Mouse (Mus musculus): ENCODE measurements at regions not wholly inside any gene's neighbourhood (a gene's known extent, or its start where the extent isn't known, plus 50 kb on each side); places are given as distances from the start of the nearest gene placed in this dataset.

DNA sequence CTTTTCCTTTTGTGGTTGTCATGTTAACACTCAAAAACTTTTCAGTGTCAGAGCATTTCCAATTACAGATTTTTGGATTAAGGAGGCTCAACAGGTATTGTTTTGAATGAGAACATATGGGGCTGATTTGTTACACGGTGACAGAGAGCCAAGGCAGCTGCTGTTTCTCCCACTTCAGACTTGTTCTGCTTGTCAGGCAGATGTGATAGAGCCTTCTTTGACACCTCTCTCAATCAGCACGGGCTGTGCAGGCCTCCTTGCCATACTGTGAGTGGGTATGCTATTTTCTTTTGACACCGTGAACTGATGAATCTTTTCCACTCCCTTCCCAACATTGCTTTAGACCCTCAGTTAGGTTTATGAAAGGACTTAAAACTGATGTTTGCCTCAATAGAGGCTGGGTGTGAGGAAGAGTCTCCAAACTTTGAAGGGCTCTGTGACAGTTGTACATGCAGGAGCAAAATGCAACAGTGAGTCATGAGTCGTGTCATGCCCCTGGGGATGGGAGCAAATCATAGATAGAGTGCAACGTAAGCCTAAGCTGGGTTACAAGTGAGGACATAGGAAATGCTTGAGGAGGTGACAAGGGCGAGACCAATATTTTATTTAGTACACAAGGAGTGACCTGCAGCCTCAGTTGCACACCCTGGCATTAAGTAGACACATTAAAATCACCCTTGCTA, 317.4 kb downstream of the Ccser2 start:
- Histone ChIP-seq H3K9ac (ENCODE audit: low read depth, low read length) (no peak overlapping the region), H3K36me3 (ENCODE audit: control insufficient read depth, insufficient read depth, low read length) (no peaks in the 10 kb centered on the region), H3K4me1 (ENCODE audit: control insufficient read depth, insufficient read depth, low read length) (no peaks in the 10 kb centered on the region), H3K4me3 (ENCODE audit: insufficient read depth, low read depth, low read length) (no peak overlapping the region), H3K79me2 (ENCODE audit: control insufficient read depth, insufficient read depth, low read length) (no peaks in the 10 kb centered on the region), H3K27me3 (ENCODE audit: control insufficient read depth, insufficient read depth, low read length) (no peaks in the 10 kb centered on the region), H3K27ac (replicated peaks; ENCODE audit: insufficient read depth, low read depth, low read length) (no peak overlapping the region)
- DNase-seq (ENCODE audit: extremely low read depth, low read depth, low spot score) = no peak
- TF ChIP-seq CTCF (IDR thresholded peaks at IDR 0.05; ENCODE audit: low read depth, low read length) (no peak), POLR2A (IDR thresholded peaks at IDR 0.05; ENCODE audit: extremely low read depth, insufficient read depth, low read length) (no peak)
- 70% methylated on average over 6 of the region's 6 CpGs for WGBS

DNA sequence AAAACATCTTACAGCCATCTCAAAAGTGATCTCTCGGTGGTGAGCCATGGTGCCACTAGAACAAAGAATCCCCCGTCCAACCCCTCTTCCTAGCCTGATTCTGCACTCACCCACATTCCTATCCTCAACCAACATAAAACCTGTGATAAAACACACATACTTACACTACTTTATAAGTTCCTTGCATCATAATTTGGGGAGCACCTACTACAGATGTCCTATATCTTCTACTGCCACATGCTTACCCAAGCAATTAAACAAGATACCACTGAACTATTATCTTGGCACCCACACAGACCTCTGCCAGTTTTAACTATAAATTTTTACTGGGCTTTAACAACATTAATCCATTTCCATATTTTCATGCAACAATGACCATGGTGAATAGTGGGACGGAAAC, 321.9 kb downstream of the Ccser2 start:
- no peaks in the 10 kb centered on the region for H3K79me2 ChIP-seq (ENCODE audit: control insufficient read depth, insufficient read depth, low read length)
- no peak overlapping the region for H3K4me3 ChIP-seq (ENCODE audit: insufficient read depth, low read depth, low read length)
- H3K27ac ChIP-seq (replicated peaks; ENCODE audit: insufficient read depth, low read depth, low read length) = no peak overlapping the region
- DNase-seq (ENCODE audit: extremely low read depth, low read depth, low spot score) = no peak
- 74% methylated on average over 3 of the region's 3 CpGs for WGBS
- H3K9ac ChIP-seq (ENCODE audit: low read depth, low read length) = no peak overlapping the region
- no peaks in the 10 kb centered on the region for H3K27me3 ChIP-seq (ENCODE audit: control insufficient read depth, insufficient read depth, low read length)
- no peaks in the 10 kb centered on the region for H3K36me3 ChIP-seq (ENCODE audit: control insufficient read depth, insufficient read depth, low read length)
- no peak for TF ChIP-seq POLR2A (IDR thresholded peaks at IDR 0.05; ENCODE audit: extremely low read depth, insufficient read depth, low read length)
- TF ChIP-seq CTCF (IDR thresholded peaks at IDR 0.05; ENCODE audit: low read depth, low read length) = no peak
- H3K4me1 ChIP-seq (ENCODE audit: control insufficient read depth, insufficient read depth, low read length) = no peaks in the 10 kb centered on the region

DNA sequence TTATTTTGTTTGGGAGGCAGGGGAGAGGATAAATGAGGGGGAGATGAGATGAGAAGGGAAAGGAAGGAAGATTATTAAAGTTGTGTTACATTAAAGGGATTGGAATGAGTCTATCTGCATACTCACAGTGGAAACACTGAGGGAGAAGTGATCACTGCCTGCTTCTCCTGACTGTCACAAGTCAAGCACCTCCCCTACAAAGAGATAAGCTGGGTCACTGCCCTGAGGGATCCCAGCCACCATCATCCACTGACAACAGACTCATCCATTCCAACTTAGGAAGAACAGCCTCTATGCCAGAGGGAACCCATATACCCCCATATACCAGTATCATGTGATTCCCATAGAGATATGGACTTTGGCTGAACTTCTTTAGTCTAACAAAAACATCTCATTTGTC, 322.3 kb downstream of the Ccser2 start:
- H3K4me1 ChIP-seq (ENCODE audit: control insufficient read depth, insufficient read depth, low read length) = no peaks in the 10 kb centered on the region
- no peaks in the 10 kb centered on the region for H3K27me3 ChIP-seq (ENCODE audit: control insufficient read depth, insufficient read depth, low read length)
- no peak overlapping the region for H3K4me3 ChIP-seq (ENCODE audit: insufficient read depth, low read depth, low read length)
- H3K36me3 ChIP-seq (ENCODE audit: control insufficient read depth, insufficient read depth, low read length) = no peaks in the 10 kb centered on the region
- H3K79me2 ChIP-seq (ENCODE audit: control insufficient read depth, insufficient read depth, low read length) = no peaks in the 10 kb centered on the region
- no peak overlapping the region for H3K9ac ChIP-seq (ENCODE audit: low read depth, low read length)
- no peak for DNase-seq (ENCODE audit: extremely low read depth, low read depth, low spot score)
- TF ChIP-seq CTCF (IDR thresholded peaks at IDR 0.05; ENCODE audit: low read depth, low read length) (no peak), POLR2A (IDR thresholded peaks at IDR 0.05; ENCODE audit: extremely low read depth, insufficient read depth, low read length) (no peak)
- H3K27ac ChIP-seq (replicated peaks; ENCODE audit: insufficient read depth, low read depth, low read length) = no peak overlapping the region

DNA sequence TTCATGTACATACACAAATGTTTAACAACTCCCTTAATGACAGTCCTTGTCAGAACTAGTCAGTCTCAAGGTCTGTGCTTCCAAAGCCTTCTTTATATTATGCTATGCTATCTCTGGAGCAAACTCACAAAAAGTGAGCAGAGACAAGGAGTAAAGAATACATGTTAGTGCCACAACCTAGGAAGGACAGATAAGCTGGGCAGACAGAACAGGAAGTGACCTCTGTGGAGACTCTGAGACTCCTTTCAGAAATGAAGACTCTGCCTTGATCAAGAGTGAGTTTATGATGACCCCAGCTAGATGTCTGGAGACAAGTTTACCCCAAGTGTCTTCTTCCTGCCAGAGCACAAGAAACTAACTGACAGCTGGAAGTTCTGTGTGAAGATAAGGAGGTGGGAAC, 343.8 kb downstream of the Ccser2 start:
- no peak overlapping the region for H3K4me3 ChIP-seq (ENCODE audit: insufficient read depth, low read depth, low read length)
- no peaks in the 10 kb centered on the region for H3K27me3 ChIP-seq (ENCODE audit: control insufficient read depth, insufficient read depth, low read length)
- DNase-seq (ENCODE audit: extremely low read depth, low read depth, low spot score) = no peak
- no peaks in the 10 kb centered on the region for H3K36me3 ChIP-seq (ENCODE audit: control insufficient read depth, insufficient read depth, low read length)
- no peaks in the 10 kb centered on the region for H3K4me1 ChIP-seq (ENCODE audit: control insufficient read depth, insufficient read depth, low read length)
- TF ChIP-seq CTCF (IDR thresholded peaks at IDR 0.05; ENCODE audit: low read depth, low read length) (no peak), POLR2A (IDR thresholded peaks at IDR 0.05; ENCODE audit: extremely low read depth, insufficient read depth, low read length) (no peak)
- no peak overlapping the region for H3K9ac ChIP-seq (ENCODE audit: low read depth, low read length)
- no peak overlapping the region for H3K27ac ChIP-seq (replicated peaks; ENCODE audit: insufficient read depth, low read depth, low read length)
- no peaks in the 10 kb centered on the region for H3K79me2 ChIP-seq (ENCODE audit: control insufficient read depth, insufficient read depth, low read length)

DNA sequence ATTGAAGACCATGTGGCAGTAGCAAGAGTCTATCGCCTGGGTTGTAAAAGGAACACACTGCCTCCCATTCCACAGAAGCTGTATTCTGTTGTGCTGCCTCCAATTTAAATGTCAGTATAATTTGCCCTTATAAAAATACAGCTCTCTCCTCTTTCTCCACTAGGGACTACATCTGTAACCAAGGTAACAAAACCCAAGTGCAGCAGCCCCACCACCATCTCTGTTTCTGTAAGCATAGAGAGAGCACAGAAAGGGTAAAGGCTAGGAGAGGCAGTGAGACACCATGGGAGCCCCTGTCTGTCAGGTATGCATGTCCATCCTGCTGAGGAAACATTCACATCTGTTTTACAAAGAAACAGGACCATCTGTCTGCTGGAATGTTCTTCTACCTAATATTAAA, 344.4 kb downstream of the Ccser2 start:
- TF ChIP-seq CTCF (IDR thresholded peaks at IDR 0.05; ENCODE audit: low read depth, low read length) (no peak), POLR2A (IDR thresholded peaks at IDR 0.05; ENCODE audit: extremely low read depth, insufficient read depth, low read length) (no peak)
- H3K27ac ChIP-seq (replicated peaks; ENCODE audit: insufficient read depth, low read depth, low read length) = no peak overlapping the region
- no peaks in the 10 kb centered on the region for H3K79me2 ChIP-seq (ENCODE audit: control insufficient read depth, insufficient read depth, low read length)
- no peaks in the 10 kb centered on the region for H3K36me3 ChIP-seq (ENCODE audit: control insufficient read depth, insufficient read depth, low read length)
- H3K9ac ChIP-seq (ENCODE audit: low read depth, low read length) = no peak overlapping the region
- H3K4me3 ChIP-seq (ENCODE audit: insufficient read depth, low read depth, low read length) = no peak overlapping the region
- 75% methylated on average over 1 of the region's 1 CpGs for WGBS
- H3K27me3 ChIP-seq (ENCODE audit: control insufficient read depth, insufficient read depth, low read length) = no peaks in the 10 kb centered on the region
- no peaks in the 10 kb centered on the region for H3K4me1 ChIP-seq (ENCODE audit: control insufficient read depth, insufficient read depth, low read length)
- DNase-seq (ENCODE audit: extremely low read depth, low read depth, low spot score) = no peak

DNA sequence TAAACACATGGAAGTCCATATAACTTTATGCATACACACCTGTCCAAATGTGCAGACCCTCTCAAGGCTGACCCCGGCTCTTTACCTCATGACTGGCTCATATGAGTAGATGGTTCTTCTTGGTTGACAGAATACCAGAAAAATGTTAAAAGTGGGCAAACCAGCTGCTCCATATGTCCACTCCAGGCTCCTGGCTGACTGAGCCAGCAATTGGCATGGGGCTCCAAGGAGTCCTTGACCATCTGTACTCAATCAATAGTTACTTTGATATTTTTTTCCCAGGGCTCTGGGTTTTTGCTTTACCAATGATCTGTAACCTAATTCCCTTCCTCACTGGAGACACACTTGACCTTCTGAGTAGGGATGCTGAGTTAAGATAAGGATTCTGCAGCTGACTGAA, 345.5 kb downstream of the Ccser2 start:
- no peaks in the 10 kb centered on the region for H3K27me3 ChIP-seq (ENCODE audit: control insufficient read depth, insufficient read depth, low read length)
- no peaks in the 10 kb centered on the region for H3K36me3 ChIP-seq (ENCODE audit: control insufficient read depth, insufficient read depth, low read length)
- WGBS = 71% methylated on average over 1 of the region's 1 CpGs
- no peaks in the 10 kb centered on the region for H3K4me1 ChIP-seq (ENCODE audit: control insufficient read depth, insufficient read depth, low read length)
- no peak overlapping the region for H3K27ac ChIP-seq (replicated peaks; ENCODE audit: insufficient read depth, low read depth, low read length)
- TF ChIP-seq POLR2A (IDR thresholded peaks at IDR 0.05; ENCODE audit: extremely low read depth, insufficient read depth, low read length) = no peak
- no peak for DNase-seq (ENCODE audit: extremely low read depth, low read depth, low spot score)
- H3K79me2 ChIP-seq (ENCODE audit: control insufficient read depth, insufficient read depth, low read length) = no peaks in the 10 kb centered on the region
- H3K4me3 ChIP-seq (ENCODE audit: insufficient read depth, low read depth, low read length) = no peak overlapping the region
- H3K9ac ChIP-seq (ENCODE audit: low read depth, low read length) = no peak overlapping the region

Measured in liver, adult 2 months (tissue).